ENCODE assay signal across 8 mouse cellular contexts in the genomic region with DNA sequence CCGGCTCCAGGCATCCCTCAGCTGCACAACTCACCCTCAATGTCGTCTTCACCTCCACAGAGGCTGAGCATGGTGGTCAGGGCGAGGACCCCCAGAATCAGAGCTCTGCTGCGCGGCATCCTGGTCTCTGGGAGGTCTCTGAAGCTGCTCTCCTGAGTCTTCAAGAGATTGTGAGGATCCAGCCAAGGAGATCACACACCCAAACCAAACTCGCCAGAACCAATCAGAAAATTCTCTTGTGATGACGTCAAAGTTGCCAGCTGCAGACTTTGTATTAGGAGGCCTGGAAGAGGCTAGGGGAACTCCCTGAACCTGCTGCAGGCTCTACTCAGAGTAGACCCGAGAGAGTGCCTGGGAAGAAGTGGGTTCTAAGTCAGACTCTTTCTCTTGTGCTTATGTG. TPM values are rescaled to one million over a fixed set of nuclear protein-coding genes. Genes with fewer than 3 reads are reported as not detected.
DNase-seq lines count a peak whose midpoint lies in the region; ATAC-seq and TF ChIP-seq lines count a peak whose summit lies in the region.

H2-Aa (minus strand) TSS at position 176 of the 400 bp plus-strand sequence.

- no peaks in the 10 kb centered on the region for H3K36me3 ChIP-seq in hindbrain, embryonic 14.5 days (replicated peaks; ENCODE audit: control insufficient read depth, insufficient read depth)
- no peaks in the 10 kb centered on the region for H3K36me3 ChIP-seq in hindbrain, embryonic 13.5 days
- no peaks in the 10 kb centered on the region for H3K36me3 ChIP-seq in intestine, embryonic 15.5 days
- H3K36me3 ChIP-seq in midbrain, postnatal 0 days (ENCODE audit: insufficient read depth, low read length), result no peaks in the 10 kb centered on the region
- H3K36me3 ChIP-seq in stomach, postnatal 0 days (ENCODE audit: control insufficient read depth, insufficient read depth, low read length), result no peaks in the 10 kb centered on the region

- no peaks in the 10 kb centered on the region for H3K27me3 ChIP-seq in hindbrain, embryonic 14.5 days (ENCODE audit: control insufficient read depth, insufficient read depth, low read length)
- no peaks in the 10 kb centered on the region for H3K27me3 ChIP-seq in hindbrain, embryonic 13.5 days
- no peaks in the 10 kb centered on the region for H3K27me3 ChIP-seq in intestine, embryonic 15.5 days (replicated peaks)
- no peaks in the 10 kb centered on the region; the same call in 1 of the 2 replicates for H3K27me3 ChIP-seq in midbrain, postnatal 0 days (ENCODE audit: insufficient read depth, low read length)
- H3K27me3 ChIP-seq in stomach, postnatal 0 days (ENCODE audit: control insufficient read depth, insufficient read depth, low read length), result no peaks in the 10 kb centered on the region

- H3K9me3 ChIP-seq in hindbrain, embryonic 14.5 days (ENCODE audit: control insufficient read depth, low read length), result no peaks in the 10 kb centered on the region
- no peaks in the 10 kb centered on the region for H3K9me3 ChIP-seq in hindbrain, embryonic 13.5 days
- H3K9me3 ChIP-seq in intestine, embryonic 15.5 days, result no peaks in the 10 kb centered on the region
- H3K9me3 ChIP-seq in midbrain, postnatal 0 days (ENCODE audit: low read length), result no peaks in the 10 kb centered on the region
- no peaks in the 10 kb centered on the region for H3K9me3 ChIP-seq in stomach, postnatal 0 days (ENCODE audit: control insufficient read depth, low read length)

- no peak for TF ChIP-seq EP300 in stomach, postnatal 0 days (optimal IDR thresholded peaks at IDR 0.05)

- ATAC-seq in hindbrain, embryonic 14.5 days (ENCODE audit: low FRiP score), result no peak; the same call in 1 of the 2 replicates
- ATAC-seq in hindbrain, embryonic 13.5 days (ENCODE audit: low FRiP score), result no peak
- ATAC-seq in intestine, embryonic 15.5 days, result peak; percentile 77
- ATAC-seq in midbrain, postnatal 0 days (ENCODE audit: low FRiP score), result no peak
- ATAC-seq in stomach, postnatal 0 days (ENCODE audit: low FRiP score, low TSS enrichment), result peak; percentile 82

- H3K9ac ChIP-seq in hindbrain, embryonic 14.5 days, result no peak within 1 kb of the TSS
- no peak within 1 kb of the TSS for H3K9ac ChIP-seq in hindbrain, embryonic 13.5 days
- H3K9ac ChIP-seq in intestine, embryonic 15.5 days, result no peak within 1 kb of the TSS
- no peak within 1 kb of the TSS for H3K9ac ChIP-seq in midbrain, postnatal 0 days (replicated peaks; ENCODE audit: low read length, poor library complexity, severe bottlenecking)
- H3K9ac ChIP-seq in stomach, postnatal 0 days (ENCODE audit: low read length), result no peak within 1 kb of the TSS

- no peaks in the 10 kb centered on the region for H3K4me1 ChIP-seq in hindbrain, embryonic 14.5 days (replicated peaks; ENCODE audit: control insufficient read depth, insufficient read depth, low read length)
- no peaks in the 10 kb centered on the region for H3K4me1 ChIP-seq in hindbrain, embryonic 13.5 days (replicated peaks)
- H3K4me1 ChIP-seq in intestine, embryonic 15.5 days (replicated peaks), result no peaks in the 10 kb centered on the region
- H3K4me1 ChIP-seq in midbrain, postnatal 0 days (ENCODE audit: insufficient read depth, low read length), result no peaks in the 10 kb centered on the region
- H3K4me1 ChIP-seq in stomach, postnatal 0 days (replicated peaks; ENCODE audit: control insufficient read depth, insufficient read depth), result no peaks in the 10 kb centered on the region

- DNase-seq in hindbrain, embryonic 14.5 days (ENCODE audit: low spot score), result peak; percentile 77
- DNase-seq in c-Kit-positive CD71-negative TER-119-negative erythroid progenitor cells, embryonic 14.5 days (ENCODE audit: low read depth), result peak; percentile 82
- peak; percentile 55 to 68 for DNase-seq in frontal cortex, postnatal 14 days (ENCODE audit: low spot score in 2 of 2)
- DNase-seq in left cerebral cortex, adult 9 months (ENCODE audit: low spot score in 2 of 2), result peak; percentile 48 to 95
- DNase-seq in midbrain, postnatal 0 days (ENCODE audit: low spot score), result peak; percentile 76
- peak; percentile 71 for DNase-seq in stomach, postnatal 0 days (ENCODE audit: low spot score)

- 15% methylated on average over 8 of the region's 8 CpGs for WGBS in hindbrain, embryonic 14.5 days
- 20% methylated on average over 8 of the region's 8 CpGs for WGBS in hindbrain, embryonic 13.5 days
- 15% methylated on average over 8 of the region's 8 CpGs for WGBS in intestine, embryonic 15.5 days
- WGBS in midbrain, postnatal 0 days, result 17% methylated on average over 8 of the region's 8 CpGs
- WGBS in stomach, postnatal 0 days, result 14% methylated on average over 8 of the region's 8 CpGs

- no peak within 1 kb of the TSS for H3K4me3 ChIP-seq in hindbrain, embryonic 14.5 days (replicated peaks; ENCODE audit: low read length)
- no peak within 1 kb of the TSS for H3K4me3 ChIP-seq in hindbrain, embryonic 13.5 days
- H3K4me3 ChIP-seq in intestine, embryonic 15.5 days (replicated peaks), result no peak within 1 kb of the TSS
- H3K4me3 ChIP-seq in midbrain, postnatal 0 days (ENCODE audit: low read depth, low read length), result no peak within 1 kb of the TSS
- H3K4me3 ChIP-seq in stomach, postnatal 0 days (ENCODE audit: low read depth, low read length), result no peak within 1 kb of the TSS

- TF ChIP-seq CTCF in midbrain, postnatal 0 days (IDR thresholded peaks at IDR 0.05), result no peak
- no peak for TF ChIP-seq CTCF in stomach, postnatal 0 days (IDR thresholded peaks at IDR 0.05; ENCODE audit: low read depth)

- H3K27ac ChIP-seq in hindbrain, embryonic 14.5 days, result no peak within 1 kb of the TSS
- H3K27ac ChIP-seq in hindbrain, embryonic 13.5 days, result no peak within 1 kb of the TSS
- no peak within 1 kb of the TSS for H3K27ac ChIP-seq in intestine, embryonic 15.5 days
- no peak within 1 kb of the TSS for H3K27ac ChIP-seq in midbrain, postnatal 0 days (ENCODE audit: low read depth, low read length)
- no peak within 1 kb of the TSS for H3K27ac ChIP-seq in stomach, postnatal 0 days (replicated peaks)

- H3K4me2 ChIP-seq in hindbrain, embryonic 14.5 days (replicated peaks), result no peak within 1 kb of the TSS
- no peak within 1 kb of the TSS for H3K4me2 ChIP-seq in hindbrain, embryonic 13.5 days
- H3K4me2 ChIP-seq in intestine, embryonic 15.5 days (replicated peaks), result no peak within 1 kb of the TSS
- no peak within 1 kb of the TSS for H3K4me2 ChIP-seq in midbrain, postnatal 0 days (ENCODE audit: low read depth, low read length, poor library complexity, severe bottlenecking)
- H3K4me2 ChIP-seq in stomach, postnatal 0 days (replicated peaks; ENCODE audit: low read depth), result no peak within 1 kb of the TSS

RNA-seq across cellular contexts. Expression of gene H2-Aa, which starts in this region (rescaled TPM):
- polyA plus RNA-seq in hindbrain, embryonic 14.5 days (2014; fragmentation: Nextera tagmentation; extraction: Ambion mirVana), result 0.31 and 0.58 TPM in 2 replicates
- polyA plus RNA-seq in hindbrain, embryonic 13.5 days (2015; fragmentation: Nextera tagmentation; extraction: Ambion mirVana), result 0.30 and 0.35 TPM in 2 replicates
- 10.2 TPM in 2 replicates for polyA plus RNA-seq in intestine, embryonic 15.5 days (2015; fragmentation: Nextera tagmentation; extraction: Ambion mirVana)
- 0.66 TPM in 1 of 2 replicates, not detected in the other for total RNA-seq in midbrain, postnatal 0 days (2014; rRNA removed)
- 0.29 and 0.81 TPM in 2 replicates for polyA plus RNA-seq in midbrain, postnatal 0 days (2015; fragmentation: Nextera tagmentation; extraction: Ambion mirVana)
- 6.8 and 8.2 TPM in 2 replicates for polyA plus RNA-seq in stomach, postnatal 0 days (2015; fragmentation: Nextera tagmentation; extraction: Ambion mirVana)

Comparison
In these comparisons a context has a peak if more than half of its experiments do, and no peak if none do; other contexts are left out.
1. Peak in DNase-seq in hindbrain, embryonic 14.5 days; RNA of the gene not detected or under 1 TPM.
2. Peak in DNase-seq in midbrain, postnatal 0 days; RNA of the gene not detected or under 1 TPM.
3. ATAC-seq: peak in intestine, embryonic 15.5 days (single experiment) and stomach, postnatal 0 days (single experiment); none in hindbrain, embryonic 14.5 days (single experiment), hindbrain, embryonic 13.5 days (single experiment) and midbrain, postnatal 0 days (single experiment).
4. Peak in every context shown above with its lines, with median percentiles within 50 percentile points of each other: DNase-seq.